Mouse (Mus musculus): ENCODE data around the gene Slco1a1.

DNA sequence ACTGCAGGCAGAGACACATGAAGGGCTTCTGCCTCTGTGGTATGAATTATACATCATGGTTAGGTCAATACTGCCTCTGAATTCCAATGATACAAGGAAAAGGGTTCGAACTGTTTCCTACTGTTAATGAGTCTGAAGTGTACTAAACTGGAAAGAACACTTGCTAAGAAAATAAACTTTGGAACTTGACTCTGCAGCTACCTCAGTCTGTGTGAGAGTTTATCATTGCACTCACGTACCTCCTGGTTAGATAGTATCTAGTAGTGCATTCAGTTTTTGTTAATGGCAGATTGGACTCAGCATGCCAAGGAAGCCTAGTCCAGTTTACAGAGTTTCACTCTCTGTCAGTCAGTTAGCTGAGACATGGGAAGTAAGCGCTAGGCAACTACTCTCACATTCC, 37.9 kb upstream of the Slco1a1 start:
- TF ChIP-seq CTCF (IDR thresholded peaks at IDR 0.05; ENCODE audit: borderline replicate concordance, control insufficient read depth, extremely low read depth, insufficient read depth, low read length, poor library complexity) (no peak), POLR2A (IDR thresholded peaks at IDR 0.05; ENCODE audit: control insufficient read depth, extremely low read depth, insufficient read depth, low read length, poor library complexity) (no peak)
